Comparison of ENCODE assay signal across 15 mouse cellular contexts in genomic region chr1:90488991-90489390, GRCm38 (mm10).
DNase-seq lines count a peak whose midpoint lies in the region; TF ChIP-seq lines count a peak whose summit lies in the region.
"Had no signal": no experiment of that assay in that cellular context is flagged by ENCODE, and none has a peak within 500 bp of the region (broad histone marks: within the 10 kb centered on the region; RNA-seq: fewer than 3 reads in every experiment).

No protein-coding gene starts in this region.

- no peak overlapping the region for H3K4me3 ChIP-seq in left cerebral cortex, adult 2 months
- H3K4me3 ChIP-seq: forebrain, embryonic 12.5 days; neural tube, embryonic 13.5 days had no signal

- peak; percentile 5 for DNase-seq in gastrocnemius, postnatal 25 days
- DNase-seq in gastrocnemius, adult 8-10 months (ENCODE audit: low spot score in 2 of 2): no peak
- DNase-seq in left cerebral cortex, adult 2 months (ENCODE audit: extremely low spot score in 1 of 2, low spot score in 2 of 2): peak in 1 of 2 experiments; percentile 42
- no peak for DNase-seq in left cerebral cortex, postnatal 4 days
- DNase-seq in brain, adult 2 months (ENCODE audit: low read depth, low spot score): peak; percentile 41
- DNase-seq in right cerebral cortex, postnatal 25 days: peak; percentile 21
- DNase-seq in retina, embryonic 14.5 days (ENCODE audit: low spot score): no peak
- no peak for DNase-seq in B cell, adult 2 months
- DNase-seq: adrenal gland, adult 2 months; cerebellum, adult 11-12 months; cerebellum, postnatal 36 days; gastrocnemius, postnatal 14 days; lung, embryonic 14.5 days had no signal

- peak overlapping the region; percentile 15; the same call in 1 of the 2 replicates for H3K27ac ChIP-seq in left cerebral cortex, adult 2 months
- H3K27ac ChIP-seq: forebrain, embryonic 12.5 days; neural tube, embryonic 13.5 days had no signal

- intact Hi-C loops in left cerebral cortex, adult 2 months (cut with DNase I): no loop called here
- intact Hi-C loops in left cerebral cortex, postnatal 4 days (cut with DNase I): no loop called here

- TF ChIP-seq CTCF in left cerebral cortex, adult 2 months (IDR thresholded peaks at IDR 0.05): no peak

Comparison
In these comparisons a context has a peak if more than half of its experiments do, and no peak if none do; other contexts are left out.
1. DNase-seq: peak in gastrocnemius, postnatal 25 days (single experiment), brain, adult 2 months (single experiment) and right cerebral cortex, postnatal 25 days (single experiment); none in gastrocnemius, adult 8-10 months (0 of 2), left cerebral cortex, postnatal 4 days (single experiment), retina, embryonic 14.5 days (single experiment) and B cell, adult 2 months (0 of 2).